Mouse (Mus musculus) heart, postnatal 0 days (tissue): ENCODE results near the gene Zfp451. TPM values are rescaled to one million over a fixed set of nuclear protein-coding genes. Genes with fewer than 3 reads are reported as not detected.
A peak's percentile ranks its signal among the peaks of the same experiment; 100 is the strongest.

Experiments
- ATAC-seq: fragments of 200-750 bp; cut with Nextera tagmentation; 2 replicates; pipeline ENCODE4 v1.8.0; 2017; ENCODE audit warnings: low read depth, moderate number of reproducible peaks, moderate library complexity; ENCODE audit not compliant: insufficient read depth
- DNase-seq: peaks from one replicate; pipeline ENCODE4 v3.0.0-alpha.2; 2016; ENCODE audit warnings: low spot score
- H3K27ac ChIP-seq: fragments of 300-500 bp; sonication (generic); 2 replicates; pipeline ENCODE4 v1.5.1; 2014; ENCODE audit warnings: low read depth, mild to moderate bottlenecking
- H3K27me3 ChIP-seq: fragments of 300-500 bp; sonication (generic); 2 replicates; pipeline ENCODE4 v1.6.1; 2014; ENCODE audit warnings: low read length, mixed read lengths; ENCODE audit not compliant: control insufficient read depth, insufficient read depth
- H3K36me3 ChIP-seq: fragments of 300-500 bp; sonication (generic); replicated peaks from 2 replicates; pipeline ENCODE4 v1.6.1; 2014; ENCODE audit warnings: low read length, mixed read lengths; ENCODE audit not compliant: control insufficient read depth, insufficient read depth
- H3K4me1 ChIP-seq: fragments of 300-500 bp; sonication (generic); 2 replicates; pipeline ENCODE4 v1.6.1; 2014; ENCODE audit warnings: antibody characterized with exemption; ENCODE audit not compliant: control insufficient read depth, insufficient read depth
- H3K4me2 ChIP-seq: fragments of 300-500 bp; sonication (generic); 2 replicates; pipeline ENCODE4 v1.6.1; 2014; ENCODE audit warnings: low read depth, mild to moderate bottlenecking, low read length, moderate library complexity
- H3K4me3 ChIP-seq: fragments of 300-500 bp; sonication (generic); 2 replicates; pipeline ENCODE4 v1.5.1; 2014; ENCODE audit warnings: low read depth, low read length
- H3K9ac ChIP-seq: fragments of 300-500 bp; sonication (generic); replicated peaks from 2 replicates; pipeline ENCODE4 v1.6.1; 2014; ENCODE audit warnings: low read depth, low read length, mixed read lengths
- H3K9me3 ChIP-seq: fragments of 300-500 bp; sonication (generic); replicated peaks from 2 replicates; pipeline ENCODE4 v1.6.1; 2016; ENCODE audit warnings: low read length; ENCODE audit not compliant: control insufficient read depth
- CTCF ChIP-seq: IDR thresholded peaks from 2 replicates; pipeline ENCODE4 v1.5.1; 2016; ENCODE audit warnings: antibody characterized with exemption, control low read depth, low read depth
- EP300 ChIP-seq: IDR thresholded peaks from 2 replicates; pipeline ENCODE4 v1.6.1; 2016; ENCODE audit warnings: antibody characterized with exemption, low read depth
- WGBS: fragments of 180-500 bp; shearing (Covaris S2); extraction: QIAGEN DNeasy Blood & Tissue Kit; methylation state at CpG from one replicate; pipeline ENCODE4 v1.1.7; 2014; 5-methylcytosine and 5-hydroxymethylcytosine counted together
- polyA plus RNA-seq: library from polyadenylated mRNA; unstranded; fragments of >200 nt; fragmentation: Nextera tagmentation; extraction: Ambion mirVana; gene quantifications from 2 replicates; pipeline ENCODE4 v1.2.1, GENCODE M21; 2015
- total RNA-seq: library from RNA; depleted of rRNA; stranded (reverse); fragments of >200 nt; gene quantifications from 2 replicates; pipeline ENCODE4 v1.2.3, GENCODE M21; 2014; ENCODE audit warnings: low replicate concordance

Gene Zfp451
- total and polyA plus RNA-seq, 2 experiments from 2014 or later = 8.4 to 12.1 TPM

DNA sequence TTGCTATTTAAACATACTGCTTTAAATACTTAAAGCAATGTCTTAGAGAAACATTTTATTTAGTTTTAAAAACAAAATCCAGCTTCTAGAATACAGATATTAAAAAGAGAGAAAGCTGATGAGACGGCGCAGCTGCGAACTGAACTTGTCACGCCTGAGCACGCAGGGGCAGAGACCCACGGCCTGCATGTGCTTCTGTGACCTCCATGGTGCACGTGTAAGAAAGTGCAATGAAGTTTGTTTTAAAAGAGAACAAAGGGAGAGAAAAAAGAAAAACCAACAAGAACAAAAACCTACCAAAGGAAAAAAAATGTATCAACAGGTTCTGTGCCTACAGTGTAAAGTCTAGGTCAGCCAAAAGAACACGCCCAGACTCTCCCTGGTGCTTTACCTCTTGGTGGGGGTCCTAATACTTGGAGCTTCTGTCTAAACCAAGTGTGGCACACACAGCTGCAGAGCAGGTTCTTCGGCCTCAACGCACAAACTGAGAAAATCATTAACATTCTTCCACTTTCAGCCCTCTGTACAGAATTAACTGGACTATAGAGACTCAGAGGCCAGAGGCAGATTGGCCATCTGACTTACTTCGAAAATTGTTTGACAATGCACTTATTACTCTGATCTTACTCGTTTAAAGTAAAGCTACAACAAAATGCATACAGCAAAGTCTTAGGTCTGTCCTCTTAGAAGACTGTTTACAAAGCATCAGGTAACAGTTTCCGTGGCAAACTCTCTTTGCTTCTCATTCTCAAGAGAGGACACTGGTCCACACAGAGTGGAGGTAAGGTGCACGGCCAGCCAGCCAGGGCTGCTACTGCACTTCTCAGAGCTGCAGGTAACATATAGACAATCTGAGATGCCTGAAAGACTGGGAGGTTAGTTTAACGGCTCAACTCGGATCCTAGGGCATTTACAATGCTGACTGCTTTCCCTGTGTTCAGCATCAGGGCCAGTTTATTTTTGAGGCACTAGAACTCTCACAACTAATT is 47.6 kb downstream of the Zfp451 start:
- no peaks in the 10 kb centered on the region for H3K4me1 ChIP-seq
- no peaks in the 10 kb centered on the region for H3K9me3 ChIP-seq
- no peak overlapping the region for H3K9ac ChIP-seq
- no peak overlapping the region for H3K4me3 ChIP-seq
- ATAC-seq (no peak), DNase-seq (no peak)
- TF ChIP-seq EP300 (no peak), CTCF (no peak)
- WGBS = 90% methylated on average over 16 of the region's 16 CpGs
- no peak overlapping the region for H3K4me2 ChIP-seq
- peaks cover 49% of the 10 kb centered on the region for H3K36me3 ChIP-seq
- no peaks in the 10 kb centered on the region for H3K27me3 ChIP-seq
- no peak overlapping the region for H3K27ac ChIP-seq

DNA sequence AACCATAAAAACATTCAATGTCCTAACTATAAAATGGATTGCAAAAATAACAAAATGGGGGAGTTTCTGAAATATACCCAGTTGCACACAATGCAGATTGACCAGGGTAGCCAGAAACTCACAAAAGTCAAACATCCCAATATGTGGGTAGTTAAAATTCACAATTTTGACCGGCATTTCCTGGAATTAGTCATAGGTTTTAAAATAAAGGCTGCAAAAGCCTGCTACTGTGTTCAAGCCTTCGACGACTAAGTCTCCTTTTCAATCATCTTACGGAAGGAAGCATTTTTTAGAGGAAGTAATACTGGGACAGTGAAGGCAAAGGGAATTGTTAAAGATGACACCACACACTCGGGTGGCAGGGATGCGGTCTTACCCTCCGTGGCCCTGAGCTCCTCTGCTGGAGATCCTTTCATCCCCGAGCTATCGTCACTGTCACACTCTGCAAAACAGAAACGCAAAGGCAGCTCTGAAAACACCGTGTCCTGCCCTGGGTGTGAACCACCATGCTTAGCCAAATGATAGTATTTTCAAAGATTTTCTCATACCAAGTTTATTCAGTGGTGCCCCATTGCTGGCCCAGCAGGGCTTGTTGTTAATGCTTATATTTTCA is 48.8 kb downstream of the Zfp451 start:
- Histone ChIP-seq H3K9ac (no peak overlapping the region), H3K4me2 (no peak overlapping the region), H3K4me3 (no peak overlapping the region), H3K27ac (no peak overlapping the region), H3K36me3 (peaks cover 37% of the 10 kb centered on the region), H3K9me3 (no peaks in the 10 kb centered on the region), H3K4me1 (no peaks in the 10 kb centered on the region), H3K27me3 (no peaks in the 10 kb centered on the region)
- no peak for DNase-seq
- ATAC-seq = no peak
- TF ChIP-seq CTCF = no peak
- TF ChIP-seq EP300 = no peak
- WGBS = 89% methylated on average over 11 of the region's 11 CpGs

DNA sequence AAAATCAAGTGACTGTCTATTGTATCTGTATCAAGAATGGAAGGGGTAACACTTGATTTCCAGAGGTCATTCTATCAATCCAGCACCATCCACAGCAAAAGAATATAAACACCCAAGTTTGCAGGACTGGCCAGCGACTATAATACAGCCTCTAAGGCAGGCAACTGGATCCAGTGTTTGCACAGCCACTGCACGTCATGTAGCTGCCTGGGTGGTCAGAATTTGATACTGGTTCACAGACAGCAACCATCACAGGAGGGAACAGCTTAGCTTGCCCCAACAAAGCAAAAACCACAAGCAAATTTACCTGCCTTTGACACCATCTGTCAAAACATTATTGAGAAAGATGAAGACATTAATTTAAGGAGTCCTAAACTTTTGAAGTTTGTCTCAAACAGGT is 50.6 kb downstream of the Zfp451 start:
- no peak for DNase-seq
- Histone ChIP-seq H3K4me2 (no peak overlapping the region), H3K4me1 (no peaks in the 10 kb centered on the region), H3K27ac (no peak overlapping the region), H3K9ac (no peak overlapping the region), H3K4me3 (no peak overlapping the region), H3K9me3 (no peaks in the 10 kb centered on the region), H3K27me3 (no peaks in the 10 kb centered on the region), H3K36me3 (peaks cover 22% of the 10 kb centered on the region)
- 90% methylated on average over 2 of the region's 2 CpGs for WGBS
- ATAC-seq = no peak
- no peak for TF ChIP-seq EP300

DNA sequence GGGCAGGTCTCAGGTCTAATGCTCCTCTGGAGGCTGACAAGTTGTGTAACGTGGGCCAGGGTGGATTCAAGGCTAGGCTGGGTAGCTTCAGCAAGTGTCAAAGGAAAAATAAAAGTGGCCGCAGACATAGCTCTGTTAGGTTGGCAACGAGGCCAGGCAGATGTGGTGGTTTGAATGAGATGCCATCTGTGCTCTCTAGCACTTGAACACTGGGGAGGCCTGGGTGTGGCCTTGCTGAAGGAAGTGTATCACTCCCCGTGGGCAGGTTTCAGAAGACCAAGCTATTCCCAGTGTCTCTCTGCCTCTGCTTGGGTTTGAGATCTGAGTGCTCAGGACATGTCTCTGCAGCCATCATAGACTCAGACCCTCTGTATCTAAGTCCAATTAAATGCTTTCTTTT is 55.9 kb downstream of the Zfp451 start:
- H3K4me3 ChIP-seq = no peak overlapping the region
- H3K27ac ChIP-seq = no peak overlapping the region
- TF ChIP-seq CTCF = no peak
- TF ChIP-seq EP300 = no peak

DNA sequence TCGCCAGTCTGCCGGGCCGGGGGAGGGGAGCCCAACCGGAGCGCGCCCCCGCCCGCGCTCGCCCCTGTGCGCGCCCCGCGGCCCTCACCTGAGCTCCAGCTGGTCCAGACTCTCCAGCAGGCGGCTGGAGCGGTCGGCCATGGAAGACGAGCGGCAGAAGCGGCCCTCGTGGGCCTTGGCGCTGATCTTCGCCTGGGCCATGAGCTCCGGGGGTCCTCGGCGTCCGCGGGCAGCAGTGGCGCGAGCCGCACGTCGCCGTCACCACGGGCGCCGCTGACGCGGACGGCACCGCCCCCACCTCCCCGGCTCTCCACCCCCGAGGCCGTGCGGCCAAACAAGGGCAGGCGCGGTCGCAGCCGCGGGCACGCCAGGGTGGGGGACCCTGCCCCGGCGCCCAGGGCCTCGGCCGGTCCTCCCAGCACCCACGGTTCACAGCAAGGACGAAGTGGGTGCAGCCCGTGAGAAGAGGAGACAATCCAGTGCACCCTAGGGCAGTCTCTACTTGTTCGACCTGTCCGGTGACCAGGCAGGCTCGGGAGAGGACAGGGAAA is 56.8 kb downstream of the Zfp451 start, which contains the start of gene Bag2:
TSS of gene Bag2 (minus strand) at position 305 of the 551 bp plus-strand sequence.
- 1% methylated on average over 61 of the region's 61 CpGs for WGBS
- no peaks in the 10 kb centered on the region for H3K9me3 ChIP-seq
- peak within 1 kb of the TSS; percentile 79 for H3K9ac ChIP-seq
- TF ChIP-seq EP300 (no peak), CTCF (no peak)
- H3K4me2 ChIP-seq = peak within 1 kb of the TSS; percentile 93
- DNase-seq (peak; percentile 61), ATAC-seq (peak; percentile 94)
- peak within 1 kb of the TSS; percentile 81 for H3K27ac ChIP-seq
- no peaks in the 10 kb centered on the region for H3K27me3 ChIP-seq
- H3K4me3 ChIP-seq = peak within 1 kb of the TSS; percentile 73
- H3K36me3 ChIP-seq = no peaks in the 10 kb centered on the region
- H3K4me1 ChIP-seq = peaks cover 3% of the 10 kb centered on the region; the same call in 1 of the 2 replicates

More for the DNA sequence above, 55.9 kb downstream of the Zfp451 start:
- 54% methylated on average over 4 of the region's 4 CpGs for WGBS
- H3K4me2 ChIP-seq = no peak overlapping the region
- H3K4me1 ChIP-seq = peaks cover 3% of the 10 kb centered on the region; the same call in 1 of the 2 replicates
- ATAC-seq (no peak), DNase-seq (no peak)
- no peak overlapping the region for H3K9ac ChIP-seq
- H3K36me3 ChIP-seq = no peaks in the 10 kb centered on the region
- H3K27me3 ChIP-seq = no peaks in the 10 kb centered on the region
- H3K9me3 ChIP-seq = no peaks in the 10 kb centered on the region
